Mouse (Mus musculus): ENCODE results near the gene Dbn1. TPM values are rescaled to one million over a fixed set of nuclear protein-coding genes. Genes with fewer than 3 reads are reported as not detected.

The Dbn1 gene
- polyA plus RNA-seq, 1 experiment from 2014 or later: 109 TPM

- 60% methylated on average over 2 of the region's 2 CpGs for WGBS
- Histone ChIP-seq H3K4me2 (replicated peaks) (no peak overlapping the region), H3K9ac (no peak overlapping the region), H3K36me3 (peaks cover 18% of the 10 kb centered on the region), H3K4me3 (replicated peaks) (no peak overlapping the region), H3K27ac (no peak overlapping the region), H3K9me3 (no peaks in the 10 kb centered on the region), H3K27me3 (replicated peaks) (no peaks in the 10 kb centered on the region), H3K4me1 (replicated peaks) (peaks cover 20% of the 10 kb centered on the region)
- no peak for ATAC-seq
Observed at GRCm38 (mm10) chr13:55462965-55463364, 24.9 kb downstream of the Dbn1 start.

- ATAC-seq: 0 out of 2 replicates have a peak, but pooled peaks have one; percentile 9
- Histone ChIP-seq H3K27ac (no peak overlapping the region), H3K9ac (no peak overlapping the region), H3K4me1 (replicated peaks) (peaks cover 11% of the 10 kb centered on the region), H3K27me3 (replicated peaks) (no peaks in the 10 kb centered on the region), H3K4me3 (replicated peaks) (no peak overlapping the region), H3K4me2 (replicated peaks) (no peak overlapping the region), H3K36me3 (peaks cover 48% of the 10 kb centered on the region), H3K9me3 (no peaks in the 10 kb centered on the region)
- 87% methylated on average over 16 of the region's 16 CpGs for WGBS
Observed at GRCm38 (mm10) chr13:55451785-55452549, 35.9 kb downstream of the Dbn1 start.

DNA sequence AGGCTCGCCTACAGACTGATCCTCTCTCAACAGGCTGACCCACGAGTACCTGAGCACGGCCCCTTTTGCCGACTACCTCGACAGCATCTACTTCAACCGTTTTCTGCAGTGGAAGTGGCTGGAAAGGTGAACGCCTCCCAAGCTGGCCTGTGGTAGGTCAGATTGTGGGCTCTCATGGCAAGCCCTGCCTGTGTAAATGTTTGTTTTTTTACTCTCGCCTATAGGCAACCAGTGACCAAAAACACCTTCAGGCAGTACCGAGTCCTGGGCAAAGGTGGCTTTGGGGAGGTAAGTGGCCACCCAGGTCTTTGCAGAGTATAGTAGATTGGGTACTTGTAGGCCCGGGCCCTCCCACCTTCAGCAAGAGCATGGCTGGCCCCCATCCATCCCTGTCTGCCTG lies 36.6 kb downstream of the Dbn1 start:
- no peak overlapping the region for H3K27ac ChIP-seq
- H3K4me1 ChIP-seq (replicated peaks): peaks cover 17% of the 10 kb centered on the region
- no peak overlapping the region for H3K4me2 ChIP-seq (replicated peaks)
- ATAC-seq: no peak
- H3K27me3 ChIP-seq (replicated peaks): no peaks in the 10 kb centered on the region
- 87% methylated on average over 10 of the region's 10 CpGs for WGBS
- H3K4me3 ChIP-seq (replicated peaks): no peak overlapping the region
- H3K9ac ChIP-seq: no peak overlapping the region
- peaks cover 48% of the 10 kb centered on the region for H3K36me3 ChIP-seq
- H3K9me3 ChIP-seq: no peaks in the 10 kb centered on the region

GRCm38 (mm10) chr13:55450511-55450980 lies 37.4 kb downstream of the Dbn1 start:
- H3K27ac ChIP-seq: no peak overlapping the region
- ATAC-seq: no peak

GRCm38 (mm10) chr13:55449679-55450441 lies 38.1 kb downstream of the Dbn1 start:
- H3K27me3 ChIP-seq (replicated peaks): no peaks in the 10 kb centered on the region
- no peak overlapping the region for H3K9ac ChIP-seq
- peaks cover 43% of the 10 kb centered on the region for H3K36me3 ChIP-seq
- no peak overlapping the region for H3K27ac ChIP-seq
- peaks cover 21% of the 10 kb centered on the region for H3K4me1 ChIP-seq (replicated peaks)
- H3K9me3 ChIP-seq: no peaks in the 10 kb centered on the region
- no peak overlapping the region for H3K4me3 ChIP-seq (replicated peaks)
- 84% methylated on average over 17 of the region's 17 CpGs for WGBS
- no peak overlapping the region for H3K4me2 ChIP-seq (replicated peaks)
- ATAC-seq: no peak

More at GRCm38 (mm10) chr13:55450511-55450980, 37.4 kb downstream of the Dbn1 start:
- no peaks in the 10 kb centered on the region for H3K9me3 ChIP-seq
- peaks cover 45% of the 10 kb centered on the region for H3K36me3 ChIP-seq
- H3K27me3 ChIP-seq (replicated peaks): no peaks in the 10 kb centered on the region
- no peak overlapping the region for H3K4me3 ChIP-seq (replicated peaks)
- peaks cover 21% of the 10 kb centered on the region for H3K4me1 ChIP-seq (replicated peaks)
- H3K9ac ChIP-seq: no peak overlapping the region
- 92% methylated on average over 11 of the region's 11 CpGs for WGBS
- H3K4me2 ChIP-seq (replicated peaks): no peak overlapping the region

GRCm38 (mm10) chr13:55449205-55449604 lies 38.7 kb downstream of the Dbn1 start:
- Histone ChIP-seq H3K27ac (no peak overlapping the region), H3K4me2 (replicated peaks) (no peak overlapping the region), H3K36me3 (peaks cover 38% of the 10 kb centered on the region), H3K9me3 (no peaks in the 10 kb centered on the region), H3K9ac (no peak overlapping the region), H3K4me1 (replicated peaks) (peaks cover 21% of the 10 kb centered on the region), H3K4me3 (replicated peaks) (no peak overlapping the region), H3K27me3 (replicated peaks) (no peaks in the 10 kb centered on the region)
- 92% methylated on average over 9 of the region's 9 CpGs for WGBS
- ATAC-seq: no peak

DNA sequence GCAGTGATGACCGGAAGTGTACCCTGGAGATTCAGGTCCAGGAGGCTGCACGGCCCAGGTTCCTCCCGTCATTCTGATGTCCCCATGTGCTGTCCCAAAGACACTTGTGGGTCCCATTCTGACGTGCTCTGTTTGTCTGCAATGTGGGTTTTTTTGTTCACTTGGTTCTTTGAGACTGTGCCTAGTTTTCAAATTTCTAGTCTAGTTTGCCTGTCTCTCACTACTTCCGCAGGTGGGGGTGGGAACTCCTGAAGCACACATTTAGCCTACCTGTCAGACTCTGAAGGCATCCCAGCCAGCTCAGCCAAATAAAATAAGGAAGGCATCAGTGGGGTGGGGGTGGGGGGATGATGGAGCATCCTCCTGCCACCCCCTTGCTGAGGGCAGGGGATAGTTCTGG lies 39.8 kb downstream of the Dbn1 start:
- ATAC-seq: no peak
- H3K9me3 ChIP-seq: no peaks in the 10 kb centered on the region
- H3K36me3 ChIP-seq: peaks cover 32% of the 10 kb centered on the region
- WGBS: 93% methylated on average over 5 of the region's 5 CpGs
- no peak overlapping the region for H3K27ac ChIP-seq
- H3K9ac ChIP-seq: no peak overlapping the region
- no peak overlapping the region for H3K4me3 ChIP-seq (replicated peaks)
- H3K27me3 ChIP-seq (replicated peaks): no peaks in the 10 kb centered on the region
- H3K4me1 ChIP-seq (replicated peaks): peaks cover 28% of the 10 kb centered on the region
- H3K4me2 ChIP-seq (replicated peaks): no peak overlapping the region

- Histone ChIP-seq H3K4me2 (replicated peaks) (peak overlapping the region; percentile 84; the same call in 1 of the 2 replicates), H3K9ac (no peak overlapping the region), H3K36me3 (peaks cover 27% of the 10 kb centered on the region), H3K4me1 (replicated peaks) (peaks cover 28% of the 10 kb centered on the region), H3K27me3 (replicated peaks) (no peaks in the 10 kb centered on the region), H3K4me3 (replicated peaks) (no peak overlapping the region), H3K27ac (no peak overlapping the region), H3K9me3 (no peaks in the 10 kb centered on the region)
- whole genome bisulfite sequencing: 51% methylated on average over 3 of the region's 3 CpGs
- no peak for ATAC-seq
Observed at GRCm38 (mm10) chr13:55447543-55447943, 40.4 kb downstream of the Dbn1 start.

- H3K4me1 ChIP-seq (replicated peaks): peaks cover 28% of the 10 kb centered on the region
- H3K27me3 ChIP-seq (replicated peaks): no peaks in the 10 kb centered on the region
- ATAC-seq: 0 out of 2 replicates have a peak, but pooled peaks have one; percentile 1
- peaks cover 17% of the 10 kb centered on the region for H3K36me3 ChIP-seq
- H3K4me3 ChIP-seq (replicated peaks): peak overlapping the region; percentile 81; the same call in 1 of the 2 replicates
- no peaks in the 10 kb centered on the region for H3K9me3 ChIP-seq
- 71% methylated on average over 6 of the region's 6 CpGs for WGBS
- peak overlapping the region; percentile 84 for H3K4me2 ChIP-seq (replicated peaks)
- H3K27ac ChIP-seq: 0 out of 2 replicates have a peak overlapping the region, but pooled peaks have one; percentile 99
- H3K9ac ChIP-seq: peak overlapping the region; percentile 95; the same call in 1 of the 2 replicates
Observed at GRCm38 (mm10) chr13:55446483-55447105, 41.3 kb downstream of the Dbn1 start.

- WGBS: under 1% methylated on average over 64 of the region's 66 CpGs
- Histone ChIP-seq H3K27ac (peak overlapping the region; percentile 99), H3K9ac (peak overlapping the region; percentile 95), H3K9me3 (no peaks in the 10 kb centered on the region), H3K4me1 (replicated peaks) (peaks cover 28% of the 10 kb centered on the region), H3K4me3 (replicated peaks) (peak overlapping the region; percentile 81), H3K4me2 (replicated peaks) (peak overlapping the region; percentile 84), H3K36me3 (peaks cover 7% of the 10 kb centered on the region), H3K27me3 (replicated peaks) (no peaks in the 10 kb centered on the region)
- ATAC-seq: no peak
Observed at GRCm38 (mm10) chr13:55445361-55446091, 42.4 kb downstream of the Dbn1 start.

DNA sequence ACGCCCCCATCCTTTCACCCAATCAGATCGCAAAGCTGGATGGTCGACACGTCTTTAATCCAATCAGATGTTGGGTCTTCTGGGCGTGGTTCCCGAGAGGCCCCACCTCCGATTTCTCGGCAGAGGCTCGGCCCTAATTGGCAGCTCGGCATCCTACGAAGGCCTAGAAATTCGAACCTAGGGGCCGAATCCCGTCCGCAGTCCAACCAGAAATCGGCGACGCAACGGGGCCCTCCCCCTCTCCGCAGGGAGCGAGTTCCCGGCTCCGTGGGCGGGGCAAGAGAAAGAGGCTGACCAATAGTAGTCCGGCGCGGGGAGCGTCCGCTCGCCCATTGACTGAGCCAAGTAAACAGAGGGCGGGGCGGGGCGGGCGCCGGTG lies 43.0 kb downstream of the Dbn1 start, which contains the start of gene Grk6:
Gene Grk6, plus strand, starts transcription at position 136 of the 379 bp plus-strand sequence.
- Histone ChIP-seq H3K4me1 (replicated peaks) (peaks cover 28% of the 10 kb centered on the region), H3K9me3 (no peaks in the 10 kb centered on the region), H3K36me3 (peaks cover 1% of the 10 kb centered on the region; the same call in 1 of the 2 replicates), H3K27me3 (replicated peaks) (no peaks in the 10 kb centered on the region), H3K27ac (peak within 1 kb of the TSS; percentile 99), H3K9ac (peak within 1 kb of the TSS; percentile 95), H3K4me2 (replicated peaks) (peak within 1 kb of the TSS; percentile 84), H3K4me3 (replicated peaks) (peak within 1 kb of the TSS; percentile 81)
- under 1% methylated on average over 34 of the region's 35 CpGs for WGBS
- peak; percentile 96 for ATAC-seq

All from intestine, embryonic 15.5 days (tissue).